Mouse (Mus musculus): ENCODE measurements around the gene Ankrd31. TPM values are rescaled to one million over a fixed set of nuclear protein-coding genes. Genes with fewer than 3 reads are reported as not detected.

Gene Ankrd31
- polyA plus RNA-seq, 1 experiment from 2014 or later, result not detected

DNA sequence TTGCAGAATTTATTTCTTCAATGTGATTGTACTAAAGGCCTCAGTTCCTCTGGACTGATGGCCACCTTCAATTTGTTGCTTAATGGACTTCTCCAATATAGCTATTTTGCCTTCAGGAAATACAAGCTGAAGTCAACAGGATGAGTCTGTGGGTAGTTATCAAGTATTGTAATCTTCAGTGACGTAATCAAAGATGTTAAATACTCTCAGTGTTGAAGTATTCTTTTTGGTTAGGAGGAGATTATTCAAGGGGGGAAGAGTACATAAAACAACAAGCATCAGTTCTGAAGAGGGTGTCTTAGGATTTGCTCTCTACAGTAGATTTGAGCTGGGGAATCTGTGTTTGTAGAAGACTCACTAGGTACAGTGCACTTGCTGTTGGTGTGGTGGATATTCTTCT is 101.7 kb downstream of the Ankrd31 start:
- ATAC-seq (ENCODE audit: low read depth), result no peak
- Histone ChIP-seq H3K36me3 (ENCODE audit: control insufficient read depth, insufficient read depth, low read length) (no peaks in the 10 kb centered on the region), H3K4me1 (replicated peaks; ENCODE audit: control insufficient read depth, insufficient read depth, low read length) (no peaks in the 10 kb centered on the region), H3K4me2 (ENCODE audit: low read depth, low read length) (no peak overlapping the region), H3K4me3 (ENCODE audit: low read length) (no peak overlapping the region), H3K27me3 (ENCODE audit: control insufficient read depth, insufficient read depth, low read depth, low read length) (no peaks in the 10 kb centered on the region), H3K9ac (ENCODE audit: low read length) (no peak overlapping the region), H3K9me3 (ENCODE audit: control insufficient read depth, low read length) (no peaks in the 10 kb centered on the region), H3K27ac (ENCODE audit: low read length) (no peak overlapping the region)
- 81% methylated on average over 1 of the region's 1 CpGs for WGBS

DNA sequence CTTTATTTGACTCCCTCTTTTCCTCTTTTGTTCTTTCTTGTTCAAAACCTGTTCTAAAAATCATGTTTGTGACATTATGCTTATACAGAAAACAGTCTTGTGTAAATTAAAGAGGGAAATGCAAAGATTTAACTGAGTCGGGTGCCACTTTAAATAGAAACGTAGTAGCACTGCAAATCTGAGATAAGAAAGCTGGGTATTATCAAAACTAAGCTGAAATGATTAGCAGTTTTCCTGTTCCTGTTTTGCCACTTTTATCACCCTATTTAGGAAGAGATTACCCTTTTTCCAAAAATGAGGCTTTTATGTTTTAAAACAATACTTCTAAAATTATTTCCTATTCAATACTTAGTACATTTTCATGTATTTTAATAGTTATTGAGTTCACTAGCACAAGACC is 104.1 kb downstream of the Ankrd31 start:
- H3K4me2 ChIP-seq (ENCODE audit: low read depth, low read length), result no peak overlapping the region
- no peak overlapping the region for H3K4me3 ChIP-seq (ENCODE audit: low read length)
- 23% methylated on average over 2 of the region's 2 CpGs for WGBS
- H3K27me3 ChIP-seq (ENCODE audit: control insufficient read depth, insufficient read depth, low read depth, low read length), result no peaks in the 10 kb centered on the region
- no peaks in the 10 kb centered on the region for H3K4me1 ChIP-seq (replicated peaks; ENCODE audit: control insufficient read depth, insufficient read depth, low read length)
- H3K36me3 ChIP-seq (ENCODE audit: control insufficient read depth, insufficient read depth, low read length), result no peaks in the 10 kb centered on the region
- no peaks in the 10 kb centered on the region for H3K9me3 ChIP-seq (ENCODE audit: control insufficient read depth, low read length)
- no peak overlapping the region for H3K9ac ChIP-seq (ENCODE audit: low read length)
- H3K27ac ChIP-seq (ENCODE audit: low read length), result no peak overlapping the region
- no peak for ATAC-seq (ENCODE audit: low read depth)

DNA sequence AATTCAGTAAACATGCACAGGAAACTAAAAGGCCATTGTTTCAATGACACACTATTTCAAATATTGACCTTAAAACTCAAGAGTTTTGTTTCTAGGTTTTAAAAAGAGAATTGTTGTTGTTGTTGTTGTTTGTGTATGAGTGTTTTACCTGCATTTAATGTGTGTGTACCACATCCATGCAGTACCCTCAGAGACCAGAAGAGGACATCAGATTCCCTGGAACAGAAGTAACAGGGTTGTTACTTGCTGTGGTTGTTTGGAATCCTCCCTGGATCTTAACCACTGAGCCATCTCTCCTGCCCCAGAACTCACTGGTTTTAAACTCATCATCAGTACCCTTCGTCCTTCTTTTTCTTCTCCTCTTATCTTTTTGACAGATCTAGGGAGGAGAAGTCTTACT is 105.2 kb downstream of the Ankrd31 start:
- Histone ChIP-seq H3K9ac (ENCODE audit: low read length) (no peak overlapping the region), H3K27ac (ENCODE audit: low read length) (no peak overlapping the region), H3K4me1 (replicated peaks; ENCODE audit: control insufficient read depth, insufficient read depth, low read length) (no peaks in the 10 kb centered on the region), H3K36me3 (ENCODE audit: control insufficient read depth, insufficient read depth, low read length) (no peaks in the 10 kb centered on the region), H3K4me2 (ENCODE audit: low read depth, low read length) (no peak overlapping the region), H3K4me3 (ENCODE audit: low read length) (no peak overlapping the region), H3K9me3 (ENCODE audit: control insufficient read depth, low read length) (no peaks in the 10 kb centered on the region), H3K27me3 (ENCODE audit: control insufficient read depth, insufficient read depth, low read depth, low read length) (no peaks in the 10 kb centered on the region)
- 57% methylated on average over 1 of the region's 1 CpGs for WGBS
- ATAC-seq (ENCODE audit: low read depth), result no peak

DNA sequence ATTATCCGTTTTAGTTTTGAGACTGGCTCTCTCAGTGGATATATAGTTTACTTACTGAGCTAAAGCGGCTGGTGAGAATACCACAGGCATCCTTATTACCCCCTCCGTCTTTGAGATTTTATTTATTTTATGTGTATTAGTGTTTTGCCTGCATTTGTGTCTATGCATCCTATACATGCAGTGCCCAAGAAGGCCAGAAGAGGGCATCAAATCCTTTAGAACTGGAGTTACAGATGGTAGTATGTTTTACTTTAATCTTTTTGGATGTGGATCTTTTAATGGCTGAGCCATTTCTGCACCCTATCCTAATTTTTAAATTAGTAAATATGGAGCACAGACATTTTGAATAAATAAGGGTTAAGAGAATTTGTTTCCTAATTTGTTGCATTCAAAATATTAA is 107.1 kb downstream of the Ankrd31 start:
- no peak overlapping the region for H3K4me3 ChIP-seq (ENCODE audit: low read length)
- H3K4me2 ChIP-seq (ENCODE audit: low read depth, low read length), result no peak overlapping the region
- no peaks in the 10 kb centered on the region for H3K27me3 ChIP-seq (ENCODE audit: control insufficient read depth, insufficient read depth, low read depth, low read length)
- WGBS, result 11% methylated on average over 3 of the region's 3 CpGs
- no peaks in the 10 kb centered on the region for H3K36me3 ChIP-seq (ENCODE audit: control insufficient read depth, insufficient read depth, low read length)
- no peak overlapping the region for H3K9ac ChIP-seq (ENCODE audit: low read length)
- no peak for ATAC-seq (ENCODE audit: low read depth)
- H3K27ac ChIP-seq (ENCODE audit: low read length), result no peak overlapping the region
- H3K9me3 ChIP-seq (ENCODE audit: control insufficient read depth, low read length), result no peaks in the 10 kb centered on the region
- H3K4me1 ChIP-seq (replicated peaks; ENCODE audit: control insufficient read depth, insufficient read depth, low read length), result no peaks in the 10 kb centered on the region

DNA sequence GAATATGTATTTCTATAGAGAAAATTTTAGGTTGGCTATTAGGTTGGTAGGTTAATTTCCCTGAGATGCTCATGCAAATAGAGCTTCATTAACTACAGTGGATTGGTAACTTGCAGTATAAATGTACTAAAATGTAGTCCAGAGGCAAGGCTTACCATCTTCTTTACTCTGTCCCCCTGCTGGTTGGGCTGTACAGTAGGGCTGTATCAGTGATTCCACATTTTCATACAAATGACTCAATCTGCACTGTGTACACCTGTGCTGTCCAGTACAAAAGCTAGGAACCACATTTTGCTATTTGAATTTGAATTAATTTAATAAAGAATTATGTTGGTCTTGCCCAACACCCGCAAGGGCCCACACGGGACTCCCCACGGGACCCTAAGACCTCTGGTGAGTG is 111.1 kb downstream of the Ankrd31 start:
- H3K36me3 ChIP-seq (ENCODE audit: control insufficient read depth, insufficient read depth, low read length), result no peaks in the 10 kb centered on the region
- no peaks in the 10 kb centered on the region for H3K27me3 ChIP-seq (ENCODE audit: control insufficient read depth, insufficient read depth, low read depth, low read length)
- no peak overlapping the region for H3K4me3 ChIP-seq (ENCODE audit: low read length)
- H3K27ac ChIP-seq (ENCODE audit: low read length), result no peak overlapping the region
- no peak for ATAC-seq (ENCODE audit: low read depth)
- WGBS, result 88% methylated on average over 3 of the region's 3 CpGs
- no peak overlapping the region for H3K9ac ChIP-seq (ENCODE audit: low read length)
- H3K9me3 ChIP-seq (ENCODE audit: control insufficient read depth, low read length), result no peaks in the 10 kb centered on the region
- H3K4me1 ChIP-seq (replicated peaks; ENCODE audit: control insufficient read depth, insufficient read depth, low read length), result no peaks in the 10 kb centered on the region
- H3K4me2 ChIP-seq (ENCODE audit: low read depth, low read length), result no peak overlapping the region

DNA sequence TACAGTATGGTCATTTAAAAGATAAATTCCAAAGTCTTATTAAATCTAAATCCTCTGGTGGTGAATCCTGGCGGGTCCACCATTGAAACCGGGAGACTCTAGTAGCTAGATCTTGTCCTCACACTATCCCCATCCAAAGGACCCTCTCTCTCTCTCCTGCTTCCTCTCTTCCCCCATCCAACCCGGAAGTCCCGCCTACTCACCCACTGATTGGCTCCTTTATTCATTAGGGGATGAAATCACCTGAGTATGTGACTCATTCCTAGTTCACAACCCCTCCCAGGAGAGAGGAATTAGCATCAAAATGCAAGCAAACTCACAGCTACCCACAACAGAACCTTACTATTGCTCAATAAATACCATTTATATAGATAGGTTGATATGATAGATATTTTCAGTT is 122.7 kb downstream of the Ankrd31 start:
- no peak overlapping the region for H3K9ac ChIP-seq (ENCODE audit: low read length)
- ATAC-seq (ENCODE audit: low read depth), result no peak
- no peaks in the 10 kb centered on the region for H3K9me3 ChIP-seq (ENCODE audit: control insufficient read depth, low read length)
- H3K4me2 ChIP-seq (ENCODE audit: low read depth, low read length), result no peak overlapping the region
- H3K4me1 ChIP-seq (replicated peaks; ENCODE audit: control insufficient read depth, insufficient read depth, low read length), result no peaks in the 10 kb centered on the region
- no peaks in the 10 kb centered on the region for H3K27me3 ChIP-seq (ENCODE audit: control insufficient read depth, insufficient read depth, low read depth, low read length)
- H3K4me3 ChIP-seq (ENCODE audit: low read length), result no peak overlapping the region
- H3K36me3 ChIP-seq (ENCODE audit: control insufficient read depth, insufficient read depth, low read length), result no peaks in the 10 kb centered on the region
- H3K27ac ChIP-seq (ENCODE audit: low read length), result no peak overlapping the region
- WGBS, result 73% methylated on average over 4 of the region's 4 CpGs

DNA sequence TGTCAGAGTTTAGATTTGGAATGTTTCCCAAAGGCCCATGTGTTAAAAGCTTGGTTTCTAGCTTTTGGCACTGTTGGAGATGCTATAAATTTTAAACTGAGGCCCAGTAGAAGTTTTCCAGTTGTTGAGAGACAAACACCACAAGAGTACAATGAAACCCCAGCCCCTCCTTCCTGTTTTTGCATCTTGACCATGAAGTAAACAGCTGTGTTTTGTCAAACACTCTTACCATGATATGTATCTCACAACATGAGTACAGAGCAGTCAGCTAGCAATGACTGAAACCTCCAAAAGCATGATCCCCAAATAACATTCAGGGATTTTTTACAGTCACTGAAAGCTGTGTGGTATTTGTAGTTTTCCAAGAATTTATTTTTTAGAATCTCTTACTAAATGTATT is 126.0 kb downstream of the Ankrd31 start:
- Histone ChIP-seq H3K36me3 (ENCODE audit: control insufficient read depth, insufficient read depth, low read length) (no peaks in the 10 kb centered on the region), H3K9me3 (ENCODE audit: control insufficient read depth, low read length) (no peaks in the 10 kb centered on the region), H3K4me1 (replicated peaks; ENCODE audit: control insufficient read depth, insufficient read depth, low read length) (no peaks in the 10 kb centered on the region), H3K9ac (ENCODE audit: low read length) (no peak overlapping the region), H3K27ac (ENCODE audit: low read length) (no peak overlapping the region), H3K27me3 (ENCODE audit: control insufficient read depth, insufficient read depth, low read depth, low read length) (no peaks in the 10 kb centered on the region), H3K4me2 (ENCODE audit: low read depth, low read length) (no peak overlapping the region), H3K4me3 (ENCODE audit: low read length) (no peak overlapping the region)
- ATAC-seq (ENCODE audit: low read depth), result no peak

DNA sequence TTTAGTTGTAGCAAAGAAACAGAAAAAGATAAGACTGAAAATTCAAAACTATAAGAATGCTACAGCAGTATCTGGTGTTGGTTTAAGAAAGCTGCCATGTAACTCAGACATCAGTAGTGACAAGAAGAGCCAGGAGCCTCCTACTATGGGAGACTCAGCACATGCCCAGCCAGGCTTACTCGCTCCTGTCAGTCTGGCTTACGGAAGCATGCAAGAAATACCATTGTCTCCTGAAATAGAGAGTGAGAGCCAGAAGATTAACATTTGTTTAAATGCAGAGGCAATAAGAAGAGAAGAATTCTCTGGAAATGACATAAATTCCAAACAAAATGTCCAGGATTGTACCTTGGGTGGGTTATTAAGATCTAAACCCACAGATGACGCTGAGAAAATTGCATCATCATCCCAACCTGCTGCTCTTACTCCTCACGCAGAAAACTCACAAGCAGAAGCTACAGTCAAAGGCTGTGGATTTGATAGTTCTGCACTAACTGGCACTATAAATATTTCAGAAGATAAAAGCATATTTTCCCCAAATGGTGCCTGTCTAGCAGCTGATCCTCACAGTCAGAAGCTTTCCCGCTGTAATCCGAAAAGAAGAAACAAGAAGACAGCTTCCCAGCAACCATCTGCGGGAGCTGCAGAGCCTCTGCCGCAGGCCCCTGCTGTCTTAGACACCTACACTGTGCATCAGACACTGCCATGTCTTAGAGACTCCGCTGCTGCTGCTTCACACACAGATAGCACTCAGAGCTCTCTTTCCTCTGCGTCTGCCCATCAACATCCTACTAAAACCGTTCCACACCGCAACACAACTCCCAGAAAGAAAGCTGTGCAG is 130.4 kb downstream of the Ankrd31 start:
- Histone ChIP-seq H3K27me3 (ENCODE audit: control insufficient read depth, insufficient read depth, low read depth, low read length) (no peaks in the 10 kb centered on the region), H3K9ac (ENCODE audit: low read length) (no peak overlapping the region), H3K27ac (ENCODE audit: low read length) (no peak overlapping the region), H3K36me3 (ENCODE audit: control insufficient read depth, insufficient read depth, low read length) (no peaks in the 10 kb centered on the region), H3K4me2 (ENCODE audit: low read depth, low read length) (no peak overlapping the region), H3K4me1 (replicated peaks; ENCODE audit: control insufficient read depth, insufficient read depth, low read length) (no peaks in the 10 kb centered on the region), H3K4me3 (ENCODE audit: low read length) (no peak overlapping the region), H3K9me3 (ENCODE audit: control insufficient read depth, low read length) (no peaks in the 10 kb centered on the region)
- 63% methylated on average over 12 of the region's 12 CpGs for WGBS
- no peak for ATAC-seq (ENCODE audit: low read depth)

DNA sequence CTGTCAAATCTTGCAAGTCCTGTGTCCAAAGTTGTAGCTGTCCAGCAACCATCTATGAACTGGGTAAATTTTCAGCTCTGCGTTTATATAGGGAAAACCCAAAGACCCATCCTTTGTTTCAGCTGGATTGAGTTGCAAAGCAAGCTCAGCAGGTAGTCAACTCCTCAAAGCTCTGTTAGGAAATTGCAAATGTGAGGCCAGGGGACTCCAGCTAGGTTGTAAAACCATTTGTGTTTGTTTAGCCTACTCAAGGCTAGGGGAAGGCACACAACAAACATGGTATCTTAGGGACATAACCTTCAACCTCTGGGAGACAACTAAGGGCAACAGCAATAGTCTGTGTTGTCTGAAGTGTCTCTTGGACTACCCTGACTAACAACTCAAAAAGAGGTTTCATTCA is 136.5 kb downstream of the Ankrd31 start:
- Histone ChIP-seq H3K4me1 (replicated peaks; ENCODE audit: control insufficient read depth, insufficient read depth, low read length) (no peaks in the 10 kb centered on the region), H3K27me3 (ENCODE audit: control insufficient read depth, insufficient read depth, low read depth, low read length) (no peaks in the 10 kb centered on the region), H3K4me3 (ENCODE audit: low read length) (no peak overlapping the region), H3K36me3 (ENCODE audit: control insufficient read depth, insufficient read depth, low read length) (no peaks in the 10 kb centered on the region), H3K4me2 (ENCODE audit: low read depth, low read length) (no peak overlapping the region), H3K27ac (ENCODE audit: low read length) (no peak overlapping the region), H3K9ac (ENCODE audit: low read length) (no peak overlapping the region), H3K9me3 (ENCODE audit: control insufficient read depth, low read length) (no peaks in the 10 kb centered on the region)
- no peak for ATAC-seq (ENCODE audit: low read depth)
- 46% methylated on average over 1 of the region's 1 CpGs for WGBS

DNA sequence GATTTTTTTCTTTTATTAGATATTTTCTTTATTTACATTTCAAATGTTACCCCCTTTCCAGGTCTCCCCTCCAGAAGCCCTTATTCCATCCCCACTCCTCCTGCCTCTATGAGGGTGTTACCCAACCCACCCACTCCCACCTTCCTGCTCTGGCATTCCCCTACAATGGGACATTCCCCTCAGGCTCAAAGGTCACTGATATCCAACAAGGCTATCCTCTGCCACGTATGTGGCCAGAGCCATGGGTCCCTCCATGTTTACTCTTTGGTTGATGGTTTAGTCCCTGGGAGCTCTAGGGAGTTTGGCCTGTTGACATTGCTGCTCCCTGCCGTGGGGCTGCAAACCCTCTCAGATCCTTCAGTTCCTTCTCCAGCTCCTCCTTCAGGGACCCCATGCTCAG is 141.9 kb downstream of the Ankrd31 start:
- no peak overlapping the region for H3K27ac ChIP-seq (ENCODE audit: low read length)
- 17% methylated on average over 2 of the region's 2 CpGs for WGBS

More for the DNA sequence above, 141.9 kb downstream of the Ankrd31 start:
- Histone ChIP-seq H3K36me3 (ENCODE audit: control insufficient read depth, insufficient read depth, low read length) (no peaks in the 10 kb centered on the region), H3K9me3 (ENCODE audit: control insufficient read depth, low read length) (no peaks in the 10 kb centered on the region), H3K4me2 (ENCODE audit: low read depth, low read length) (no peak overlapping the region), H3K4me1 (replicated peaks; ENCODE audit: control insufficient read depth, insufficient read depth, low read length) (no peaks in the 10 kb centered on the region), H3K27me3 (ENCODE audit: control insufficient read depth, insufficient read depth, low read depth, low read length) (no peaks in the 10 kb centered on the region), H3K9ac (ENCODE audit: low read length) (no peak overlapping the region), H3K4me3 (ENCODE audit: low read length) (no peak overlapping the region)
- no peak for ATAC-seq (ENCODE audit: low read depth)
